Mouse (Mus musculus) thymus, postnatal 10 days (tissue): ENCODE measurements around the gene Shroom3.

Source experiments
- DNase-seq, 2 experiments: peaks; one replicate each; pipeline ENCODE4 v3.0.0; 2021; ENCODE audit warnings: low spot score in 2 of 2

Gene Shroom3

GRCm38 (mm10) chr5:92808503-92809415 lies 125.5 kb downstream of the Shroom3 start:
- no peak for DNase-seq

GRCm38 (mm10) chr5:92809416-92809750 lies 126.1 kb downstream of the Shroom3 start:
- DNase-seq: no peak

DNA sequence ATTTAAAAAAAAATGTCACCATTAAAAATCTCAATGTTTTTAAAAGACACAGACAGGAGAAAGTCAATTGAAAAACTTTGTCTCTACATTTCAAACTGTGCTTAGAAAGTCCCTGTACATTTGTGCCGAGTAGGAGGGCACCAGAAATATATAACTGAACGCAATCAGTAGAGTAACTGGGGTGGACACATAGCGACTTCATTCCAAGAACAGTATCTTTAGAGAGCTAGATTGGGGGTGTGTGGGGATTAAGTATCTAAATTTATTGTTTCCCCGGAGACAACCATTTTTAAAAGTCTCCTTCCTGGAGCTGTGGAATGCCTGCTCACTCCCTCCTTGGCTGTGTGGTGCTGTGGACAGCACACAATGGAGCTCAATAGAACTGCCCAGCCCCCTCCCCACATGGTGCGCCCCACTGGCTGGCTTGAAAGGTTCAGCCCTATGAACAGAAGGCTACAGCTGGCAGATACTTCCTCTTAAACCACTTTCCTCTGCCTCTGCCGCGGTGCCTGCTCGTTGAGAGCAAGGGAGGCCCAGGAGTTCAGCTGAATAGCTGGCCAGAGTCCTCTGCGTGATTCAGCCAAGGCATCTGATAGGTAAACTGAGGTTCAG lies 127.8 kb downstream of the Shroom3 start:
- no peak for DNase-seq

- DNase-seq: no peak
Measured at GRCm38 (mm10) chr5:92811761-92812160, 128.5 kb downstream of the Shroom3 start.

DNA sequence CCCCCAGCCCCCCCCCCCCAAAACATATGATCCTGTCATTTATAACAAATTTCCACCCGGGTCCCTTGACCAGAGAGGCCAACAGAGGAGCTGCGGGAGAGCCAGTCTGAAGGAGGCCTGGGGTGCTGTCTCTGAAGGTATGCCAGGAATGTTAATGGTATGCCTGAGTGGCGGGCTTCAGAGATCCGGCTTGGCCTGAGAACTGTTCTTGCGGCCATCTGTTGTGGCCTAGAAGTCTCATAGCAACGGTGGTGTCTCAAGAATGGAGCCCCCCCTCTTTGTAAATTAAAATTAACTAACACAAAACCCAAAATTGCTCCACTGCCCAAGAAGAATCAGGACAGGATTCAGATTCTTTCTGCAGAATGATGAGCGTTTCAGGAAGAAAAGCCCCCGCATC lies 129.7 kb downstream of the Shroom3 start:
- DNase-seq: no peak

DNA sequence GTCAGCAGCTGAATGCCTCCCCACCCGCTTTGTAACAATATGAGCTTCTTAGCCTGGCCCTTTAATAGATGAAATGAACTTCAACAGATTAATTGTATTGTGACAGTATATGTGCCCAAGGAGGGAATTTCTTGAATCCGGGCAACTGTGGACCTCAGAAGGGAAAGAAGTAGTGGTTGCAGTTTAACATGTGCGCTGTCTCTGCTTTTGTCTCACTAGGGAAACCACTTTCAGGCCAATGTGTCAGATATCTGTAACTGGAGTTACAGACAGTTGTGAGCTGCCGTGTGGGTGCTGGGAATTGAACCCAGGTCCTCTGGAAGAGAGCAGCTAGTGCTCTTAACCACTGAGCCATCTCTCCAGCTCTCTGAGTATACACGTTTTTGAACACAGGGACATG lies 130.3 kb downstream of the Shroom3 start:
- no peak for DNase-seq

DNA sequence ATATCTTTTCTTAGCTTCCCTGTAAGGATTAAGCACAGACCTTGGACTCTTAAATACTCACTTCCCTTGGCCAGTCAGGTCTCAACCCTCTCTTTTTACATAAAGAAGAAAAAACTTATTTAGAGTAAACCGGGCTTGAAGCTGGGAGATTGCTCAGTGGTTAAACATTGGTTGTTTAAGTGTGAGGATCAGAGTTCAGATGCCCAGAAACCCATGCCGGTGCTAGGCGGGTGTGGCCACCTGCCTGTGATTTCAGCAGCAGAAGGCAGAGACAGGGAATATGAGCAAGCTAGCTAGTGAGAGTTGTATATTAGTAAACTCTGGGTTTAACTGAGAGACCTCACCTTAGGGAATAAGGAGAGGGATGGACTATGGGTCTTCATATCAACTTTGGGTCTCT lies 131.4 kb downstream of the Shroom3 start:
- no peak for DNase-seq

GRCm38 (mm10) chr5:92817122-92817822 lies 134.0 kb downstream of the Shroom3 start:
- DNase-seq: no peak

GRCm38 (mm10) chr5:92821370-92821769 lies 138.1 kb downstream of the Shroom3 start:
- no peak for DNase-seq

DNA sequence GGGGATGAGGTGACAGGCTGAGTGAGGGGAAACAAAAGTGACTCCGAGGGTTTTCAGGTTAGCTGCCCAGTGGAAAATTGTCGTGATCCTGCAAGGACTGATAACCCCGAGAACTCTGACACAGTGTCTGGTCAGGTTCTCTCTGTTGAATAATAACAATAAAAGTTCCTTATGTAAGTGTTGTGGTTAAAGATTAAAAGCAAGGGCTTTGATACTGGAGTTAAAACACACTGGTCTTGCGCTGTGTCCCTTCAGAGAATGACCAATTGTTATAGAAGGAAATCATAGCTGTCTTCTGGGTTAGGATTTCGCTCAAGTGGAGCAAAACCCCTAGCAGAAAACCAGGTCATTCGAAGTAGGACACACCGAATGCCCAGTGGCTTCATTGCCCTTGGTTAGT lies 140.3 kb downstream of the Shroom3 start:
- no peak for DNase-seq

- no peak for DNase-seq
Measured at GRCm38 (mm10) chr5:92824304-92825009, 141.2 kb downstream of the Shroom3 start.

DNA sequence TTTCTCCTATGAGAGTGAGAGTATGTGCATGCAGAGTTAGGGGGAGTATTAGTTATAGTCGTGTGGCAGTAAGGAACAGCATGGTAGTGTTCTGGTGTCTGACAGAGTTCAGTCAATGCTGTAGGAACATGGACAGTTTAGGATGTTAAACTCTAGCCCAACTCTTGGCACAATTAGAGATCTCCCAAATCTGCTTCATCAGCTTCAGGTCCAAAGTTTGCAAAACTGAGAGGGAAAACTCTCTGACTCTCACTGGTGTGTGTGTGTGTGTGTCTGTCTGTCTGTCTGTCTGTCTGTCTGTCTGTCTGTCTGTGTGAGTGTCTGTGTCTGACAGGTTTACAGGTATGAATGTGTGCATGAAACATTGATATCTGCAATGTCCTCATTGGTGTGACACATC lies 147.2 kb downstream of the Shroom3 start:
- no peak for DNase-seq

DNA sequence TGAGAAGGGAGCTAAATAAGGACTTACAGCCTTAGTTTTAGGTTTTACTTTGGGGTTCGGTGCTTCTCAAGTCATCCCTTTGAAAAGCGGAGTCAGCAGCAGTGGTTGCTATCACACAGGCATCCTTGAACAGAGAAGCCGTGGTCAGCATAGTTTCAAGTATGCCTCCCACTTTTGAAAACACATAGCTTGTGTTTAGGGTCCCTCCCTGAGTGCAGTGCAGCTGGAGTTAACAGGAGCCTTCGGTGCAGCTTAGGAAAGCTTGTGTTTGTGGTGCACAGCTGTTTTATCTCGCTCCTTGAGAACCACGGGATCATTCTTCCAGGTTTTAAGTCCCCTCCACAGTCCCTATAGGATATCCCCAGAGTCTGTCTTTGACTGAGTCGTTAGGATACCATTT lies 151.3 kb downstream of the Shroom3 start:
- no peak for DNase-seq

DNA sequence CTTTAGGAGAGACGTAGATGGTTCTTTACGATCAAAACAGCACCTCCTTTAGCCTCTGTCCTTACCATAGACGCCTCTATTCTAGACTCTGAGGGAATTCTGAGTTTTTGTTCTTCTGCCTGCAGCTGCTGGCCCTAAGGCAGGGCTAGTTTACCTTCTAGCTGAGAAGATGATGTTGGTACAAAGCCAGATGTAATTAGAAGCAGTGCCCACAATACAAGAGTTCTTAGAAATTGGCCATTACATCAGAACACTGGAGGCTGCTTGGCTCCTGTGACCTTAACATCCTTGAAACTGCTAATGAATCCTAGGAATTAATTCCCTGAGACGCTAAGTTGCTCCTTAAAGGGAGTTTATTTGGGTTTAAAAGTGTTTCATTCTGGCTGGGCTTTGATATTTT lies 154.1 kb downstream of the Shroom3 start:
- no peak for DNase-seq

- DNase-seq: no peak
Measured at GRCm38 (mm10) chr5:92838351-92838784, 155.1 kb downstream of the Shroom3 start.

DNA sequence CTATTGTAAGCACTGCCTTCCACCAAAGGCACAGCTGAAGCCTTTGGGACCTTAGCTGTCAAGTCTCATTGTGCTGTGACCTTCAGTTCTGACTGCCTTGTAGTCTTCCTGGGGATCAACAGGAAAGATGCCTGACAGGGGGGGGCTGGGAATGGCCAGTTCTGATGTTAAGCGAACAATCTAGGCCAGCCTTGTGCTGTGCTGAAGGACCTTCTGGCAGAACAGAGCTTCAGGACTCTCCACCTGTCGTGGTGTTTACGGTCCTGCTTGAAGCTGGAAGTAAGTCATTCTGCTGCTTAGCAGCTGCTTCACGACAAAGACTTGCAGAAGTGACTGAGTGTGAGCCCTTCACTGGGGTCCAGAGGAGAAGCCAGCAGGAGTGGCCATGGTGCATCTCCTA lies 156.1 kb downstream of the Shroom3 start:
- no peak for DNase-seq

- DNase-seq: no peak
Measured at GRCm38 (mm10) chr5:92841474-92841873, 158.2 kb downstream of the Shroom3 start.

DNA sequence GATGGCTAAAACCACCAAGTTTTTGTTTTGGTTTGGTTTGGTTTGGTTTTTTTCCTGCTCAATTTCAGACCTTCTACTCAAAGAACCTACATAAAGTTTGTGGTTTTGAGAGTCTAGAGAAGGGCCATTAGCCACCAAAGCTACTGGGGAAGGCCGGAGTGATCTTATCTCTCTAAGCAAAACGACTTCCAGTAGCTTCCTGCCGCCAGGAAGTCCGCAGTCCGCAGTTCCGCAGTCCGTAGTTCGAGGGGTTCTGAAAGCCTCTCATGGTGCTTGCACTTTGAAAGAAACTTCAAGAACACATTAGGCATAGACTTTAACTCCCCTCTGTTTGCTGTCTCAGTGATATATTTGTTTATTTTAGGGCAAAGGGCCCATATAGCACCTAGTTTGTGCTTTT lies 159.2 kb downstream of the Shroom3 start:
- no peak for DNase-seq

GRCm38 (mm10) chr5:92842881-92843280 lies 159.6 kb downstream of the Shroom3 start:
- DNase-seq: no peak

DNA sequence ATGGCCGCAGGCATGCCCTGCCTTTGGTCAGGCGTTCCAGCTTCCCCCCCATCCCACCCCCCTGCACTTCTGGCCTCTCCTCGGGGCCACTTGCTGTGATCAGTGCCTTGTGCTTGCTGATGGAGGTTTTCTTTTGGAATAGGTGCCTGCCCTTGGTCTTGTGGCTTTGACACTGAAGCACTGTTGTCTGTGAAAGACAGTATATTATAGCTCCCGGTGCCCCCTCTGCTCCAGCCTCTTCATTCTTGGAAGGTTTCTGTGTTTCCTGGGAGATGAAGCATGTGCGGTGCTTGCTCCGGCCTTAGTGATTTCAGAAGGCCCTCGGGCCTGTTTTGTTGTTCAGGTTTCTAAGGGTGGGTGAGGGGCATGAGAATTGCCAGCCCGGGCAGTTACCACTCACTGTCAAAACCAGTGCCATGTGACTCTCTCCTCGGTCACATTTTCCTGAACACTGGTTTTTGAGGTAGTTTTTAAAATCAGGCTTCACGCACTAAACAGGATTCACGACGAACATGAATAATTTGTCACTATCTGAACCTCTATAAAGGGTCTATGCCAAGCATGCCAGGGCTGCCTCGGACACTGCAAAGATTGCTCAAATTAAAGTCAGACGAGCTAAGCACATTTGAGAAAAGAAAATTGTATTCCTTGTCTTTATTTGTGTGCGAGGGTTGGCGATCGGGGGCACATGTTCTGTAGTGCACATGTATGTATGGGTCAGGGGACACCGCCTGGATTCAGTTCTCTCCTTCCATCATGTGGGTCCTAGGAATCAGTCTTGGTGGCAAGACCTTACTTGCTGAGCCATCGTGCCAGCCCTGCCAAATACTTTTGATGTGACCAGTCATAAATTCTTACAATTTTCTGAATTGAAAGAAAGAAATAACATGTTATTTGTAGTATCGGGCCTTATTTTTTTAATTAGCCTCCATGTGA lies 160.9 kb downstream of the Shroom3 start:
- no peak for DNase-seq

DNA sequence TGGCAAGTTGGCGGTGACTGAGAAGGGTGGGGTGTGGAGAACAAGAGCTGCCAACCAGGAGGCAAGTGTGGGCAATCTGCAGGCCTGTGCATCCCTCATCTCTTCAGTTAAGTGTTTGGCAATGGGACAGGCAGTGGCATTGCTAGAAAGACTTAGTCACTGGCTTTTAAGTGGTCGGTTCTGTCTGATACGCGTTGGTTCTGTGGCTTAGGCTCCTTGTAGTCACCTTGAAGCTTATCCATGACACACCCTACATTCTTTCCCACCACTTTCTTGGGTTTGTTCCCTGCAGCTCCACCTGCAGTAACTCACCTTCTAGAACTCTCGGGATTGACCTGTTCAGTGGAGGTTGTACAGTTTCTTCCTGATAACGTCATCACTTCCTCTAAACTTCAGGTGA lies 166.5 kb downstream of the Shroom3 start:
- no peak for DNase-seq
